Mouse (Mus musculus): ENCODE data around the gene Tmem223. TPM values are rescaled to one million over a fixed set of nuclear protein-coding genes. Genes with fewer than 3 reads are reported as not detected.

Gene Tmem223
- polyA plus RNA-seq (2017; shearing (Covaris generic)) = 107 TPM

DNA sequence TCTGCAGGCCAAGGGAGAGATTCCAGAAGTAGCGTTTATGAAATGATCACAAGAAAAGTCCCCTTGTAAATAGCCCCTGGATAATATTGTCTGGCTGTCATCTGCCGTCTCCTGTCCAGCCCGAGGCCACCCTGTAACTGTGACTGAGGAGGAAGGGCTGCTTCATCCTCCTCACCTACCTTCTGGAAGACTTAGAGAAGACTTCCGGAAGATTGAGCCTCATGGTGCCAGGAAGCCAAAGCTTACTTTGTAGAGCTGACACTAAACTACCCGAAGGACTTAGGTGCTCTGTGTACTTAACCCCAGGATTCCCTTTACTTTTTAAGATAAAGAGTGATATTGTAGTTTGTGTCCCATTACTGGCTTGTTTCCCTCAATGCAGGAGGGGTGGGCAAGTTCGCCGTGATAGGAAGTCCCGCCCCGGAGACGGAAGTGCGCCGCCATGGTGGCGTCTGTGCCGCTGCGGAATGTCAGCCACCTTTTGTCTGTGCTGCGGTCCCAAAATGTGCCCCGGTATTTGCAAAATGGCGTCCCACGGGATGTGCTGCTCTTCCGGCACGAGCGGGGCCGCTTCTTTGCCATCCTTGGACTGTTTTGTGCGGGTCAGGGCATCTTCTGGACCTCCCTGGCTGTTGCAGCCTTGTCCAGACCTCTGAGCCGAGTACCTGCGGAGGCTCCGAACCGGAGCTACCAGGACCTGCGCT is at the start of gene Tmem223:
Tmem223 (plus strand) TSS at position 430 of the 704 bp plus-strand sequence.

DNA sequence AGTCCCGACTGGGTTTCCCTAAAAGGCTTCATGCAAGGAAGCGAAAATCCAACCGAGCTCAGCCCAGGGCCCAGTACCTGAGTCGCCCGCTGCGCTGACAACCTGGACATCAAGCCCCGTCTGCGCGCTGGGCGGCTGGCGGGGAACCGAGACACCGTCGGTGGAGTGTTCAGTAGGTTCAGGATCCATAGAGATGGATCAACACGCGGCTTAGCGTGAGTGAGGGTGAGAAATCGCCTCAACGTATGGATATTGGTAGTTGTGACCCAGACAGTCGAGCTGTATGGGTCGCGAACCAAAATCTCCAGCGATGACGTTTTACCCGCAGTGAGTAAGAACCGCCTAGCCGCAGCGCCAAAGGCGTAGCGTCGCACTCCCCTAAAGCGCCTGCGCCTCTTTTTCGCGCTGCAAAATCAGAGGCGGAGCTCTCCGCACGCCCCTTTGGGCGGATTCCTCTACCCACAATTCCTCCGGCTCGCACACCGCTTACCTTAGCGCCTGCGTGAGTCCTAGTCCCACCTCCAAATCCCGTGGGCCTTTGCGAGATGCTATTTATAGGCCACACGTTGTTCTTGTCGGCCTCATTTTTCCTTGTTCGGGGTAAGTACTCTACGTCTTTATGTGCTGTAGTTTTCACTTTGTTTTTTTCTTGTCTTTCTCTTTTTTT is 47.8 kb upstream of the Tmem223 start, which contains the start of gene Slc3a2:
Slc3a2 (minus strand) TSS at position 463 of the 667 bp plus-strand sequence.

DNA sequence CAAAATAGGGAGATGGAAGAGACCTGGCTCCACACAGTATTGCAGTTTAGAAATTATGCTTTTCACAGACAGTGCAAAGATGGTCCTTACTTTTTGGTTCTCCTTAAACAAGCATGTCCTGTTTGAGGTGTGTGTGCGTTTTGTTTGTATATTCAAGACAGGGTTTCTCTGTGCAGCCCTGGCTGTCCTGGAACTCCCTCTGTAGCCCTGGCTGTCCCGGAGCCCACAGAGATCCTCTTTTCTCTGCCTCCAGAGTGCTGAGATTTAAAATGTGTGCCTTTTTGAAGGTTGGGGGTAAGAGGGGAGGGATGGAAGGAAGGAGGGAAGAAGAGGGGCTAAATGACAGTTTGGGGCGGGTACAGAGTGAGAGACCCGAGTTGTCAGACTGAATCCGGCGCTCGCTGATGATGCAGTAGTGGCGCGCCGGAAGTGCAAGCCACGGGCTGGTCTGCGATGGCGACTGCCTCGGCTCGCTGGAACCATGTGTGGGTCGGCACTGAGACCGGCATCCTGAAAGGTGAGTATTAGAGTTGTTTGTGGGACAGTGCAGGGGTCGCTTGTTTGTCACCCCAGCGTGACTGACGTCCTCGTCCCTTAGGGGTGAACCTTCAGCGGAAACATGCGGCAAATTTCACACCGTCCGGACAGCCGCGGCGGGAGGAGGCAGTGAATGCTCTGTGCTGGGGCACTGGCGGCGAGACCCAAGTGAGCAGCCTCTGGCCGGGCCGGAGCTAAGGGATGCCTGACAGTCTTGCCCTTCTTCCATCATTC is 35.2 kb upstream of the Tmem223 start, which contains the start of gene Wdr74:
Wdr74 (plus strand) TSS at position 439 of the 771 bp plus-strand sequence.

DNA sequence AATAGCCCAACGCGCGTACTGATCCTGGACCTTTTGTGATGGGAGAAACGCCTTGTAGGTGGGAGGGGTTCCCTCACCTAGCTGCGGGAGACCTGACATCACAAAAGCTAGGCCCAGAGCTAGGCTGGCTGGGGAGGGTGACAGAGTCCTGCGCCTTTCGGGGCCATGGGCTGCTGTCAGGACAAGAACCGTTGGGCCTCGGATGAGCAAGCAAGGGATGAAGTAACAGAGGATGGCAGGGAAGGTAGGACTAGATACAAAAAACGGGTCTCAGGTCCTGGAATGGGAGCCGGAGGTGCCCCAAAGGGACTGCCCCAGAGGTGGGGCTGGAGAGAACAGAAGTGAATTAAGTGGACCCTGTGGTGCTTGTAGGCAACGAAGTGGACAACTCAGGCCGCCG is 30.2 kb upstream of the Tmem223 start, which contains the start of gene 1700092M07Rik:
1700092M07Rik (plus strand) TSS at position 116 of the 400 bp plus-strand sequence.

DNA sequence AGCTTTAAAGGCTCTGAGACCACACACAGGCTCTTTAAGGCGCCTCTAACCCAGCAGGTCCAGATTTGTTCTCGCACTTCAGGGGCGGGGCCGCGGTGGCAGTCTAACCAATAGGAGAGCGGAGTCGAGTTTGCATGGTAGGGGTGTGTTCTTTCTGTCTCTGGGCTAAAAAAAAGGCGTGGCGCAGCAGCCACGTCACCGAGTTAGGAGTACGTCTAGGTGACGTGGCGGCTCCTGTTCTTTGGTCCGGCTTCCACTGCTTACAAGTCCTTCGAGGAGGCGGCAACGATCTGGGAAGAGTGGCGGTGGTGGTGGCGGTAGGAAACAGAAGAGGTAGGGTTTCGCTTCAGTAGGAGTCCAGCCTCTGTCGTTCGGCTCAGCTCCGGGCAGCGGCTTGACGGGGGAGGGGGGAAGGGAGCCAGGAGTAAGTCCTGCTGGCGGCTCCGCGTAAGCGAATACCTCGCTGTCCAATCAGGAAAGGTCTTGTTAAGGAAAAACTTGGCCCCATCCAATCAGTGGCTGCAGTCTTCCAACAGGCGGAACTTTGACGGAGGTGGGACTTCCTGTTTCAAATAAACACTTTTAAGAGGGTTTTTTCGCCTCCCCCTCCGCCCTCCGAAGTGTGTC is 29.4 kb upstream of the Tmem223 start, which contains the start of gene Stx5a:
Stx5a (plus strand) TSS at position 171 of the 627 bp plus-strand sequence.

DNA sequence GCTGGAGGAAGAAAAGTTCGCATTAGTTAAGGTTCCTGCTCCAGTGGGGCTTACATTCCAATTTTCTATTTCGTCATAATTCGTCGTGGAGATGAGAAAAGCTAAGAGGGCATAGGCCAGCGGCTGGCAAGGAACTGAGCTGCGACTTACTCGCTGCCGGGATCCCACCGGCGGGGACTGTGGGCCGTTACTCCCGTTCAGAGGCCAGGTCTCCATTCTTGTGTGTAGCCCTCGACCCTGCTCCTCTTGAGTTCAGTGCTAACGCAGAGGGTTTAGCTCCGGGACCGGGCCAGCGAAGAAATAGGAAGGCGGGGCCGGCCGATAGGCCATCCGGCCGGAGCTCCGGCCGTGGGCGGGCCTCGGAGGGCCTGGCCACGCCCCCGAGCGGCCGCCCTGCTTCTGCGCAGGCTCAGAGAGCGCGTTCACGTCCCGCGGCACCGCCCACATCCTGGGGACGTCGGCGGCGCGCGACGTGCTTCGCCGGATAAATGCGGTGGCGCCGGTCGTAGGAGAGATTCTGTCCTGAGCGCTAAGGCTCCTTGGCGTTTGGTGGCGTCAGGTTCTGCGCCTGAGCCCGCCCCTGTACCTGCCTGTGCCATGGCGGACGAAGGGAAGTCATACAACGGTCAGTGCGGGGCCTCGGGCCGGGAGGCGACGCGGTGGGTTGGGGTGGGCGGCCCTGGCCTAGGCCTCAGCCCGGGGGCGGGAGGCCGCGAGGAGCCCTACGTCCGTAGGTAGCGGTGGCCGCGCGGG is 14.0 kb upstream of the Tmem223 start, which contains the start of gene Nxf1:
Nxf1 (plus strand) TSS at position 439 of the 753 bp plus-strand sequence.

DNA sequence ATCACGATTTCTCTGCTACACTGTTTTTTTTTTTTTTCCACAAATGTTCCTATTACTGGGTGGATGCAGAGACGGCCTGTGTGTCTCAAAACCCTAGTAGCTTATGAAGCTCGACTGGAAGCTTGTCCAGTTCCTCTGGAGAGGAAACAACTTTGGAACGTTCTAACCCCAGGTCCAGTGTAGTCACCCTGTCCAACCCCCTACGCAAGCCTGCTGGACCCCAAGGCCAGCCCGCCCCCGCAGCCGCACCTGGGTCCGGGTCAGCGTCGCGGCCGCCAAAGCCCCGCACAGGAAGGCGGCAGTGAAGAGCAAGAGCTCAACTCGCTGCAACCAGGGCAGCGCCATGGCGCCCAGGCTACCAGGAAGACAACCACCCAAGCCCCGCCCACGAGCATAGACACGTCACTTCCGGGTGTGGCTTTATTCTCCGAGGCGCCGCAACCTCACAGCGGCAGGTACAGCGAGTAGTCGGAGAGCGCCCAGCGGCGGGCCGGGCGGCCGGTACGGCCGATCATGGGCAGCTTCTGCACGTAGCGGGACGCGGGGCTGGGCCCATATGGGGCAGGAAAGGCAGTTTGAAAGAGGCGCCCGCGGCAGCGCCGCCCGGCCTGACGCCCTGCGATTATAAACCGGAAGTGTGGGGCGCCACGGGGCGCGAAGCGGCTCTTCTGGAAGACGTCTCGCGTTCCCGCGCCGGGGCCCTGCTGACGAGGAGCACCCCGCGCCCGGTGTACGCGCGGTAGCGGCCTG is 3.5 kb downstream of the Tmem223 start, which contains the start of gene Tmem179b:
Tmem179b (minus strand) TSS at position 382 of the 750 bp plus-strand sequence.

DNA sequence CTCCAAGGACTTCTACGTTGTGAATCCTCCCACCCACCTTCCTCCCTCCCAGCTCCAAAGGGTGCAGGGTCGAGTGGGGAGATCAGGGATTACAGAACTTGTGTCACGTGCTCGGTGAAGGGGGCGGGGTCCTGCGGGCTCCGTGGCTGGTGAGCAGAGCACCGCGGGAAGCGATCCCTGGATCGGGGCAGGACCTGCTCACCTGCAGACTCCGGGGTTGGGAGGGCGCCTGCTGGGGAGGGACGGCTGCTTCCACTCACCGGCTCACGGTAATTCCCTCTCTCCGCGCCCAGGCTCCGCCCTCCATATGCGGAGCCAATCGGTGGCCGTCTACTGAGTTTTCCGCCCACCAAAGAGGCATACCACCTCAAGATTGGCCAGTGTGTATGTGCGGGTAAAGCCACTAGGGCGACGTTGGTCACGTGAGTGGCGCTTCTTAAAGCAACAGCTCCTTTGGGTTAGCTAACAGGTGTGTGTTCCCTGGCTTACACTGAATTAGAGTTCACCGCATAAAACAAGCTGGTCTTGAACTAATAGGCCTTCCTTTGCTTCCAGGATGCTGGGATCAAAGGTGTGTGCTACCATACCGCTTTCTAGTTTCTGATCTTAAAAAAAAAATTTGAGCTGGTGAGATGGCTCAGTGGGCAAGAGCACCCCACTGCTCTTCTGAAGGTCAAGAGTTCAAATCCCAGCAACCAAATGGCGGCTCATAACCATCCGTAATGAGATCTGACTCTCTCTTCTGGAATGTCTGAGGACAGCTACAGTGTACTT is 15.4 kb downstream of the Tmem223 start, which contains the start of gene Taf6l:
Taf6l (minus strand) TSS at position 410 of the 774 bp plus-strand sequence.

DNA sequence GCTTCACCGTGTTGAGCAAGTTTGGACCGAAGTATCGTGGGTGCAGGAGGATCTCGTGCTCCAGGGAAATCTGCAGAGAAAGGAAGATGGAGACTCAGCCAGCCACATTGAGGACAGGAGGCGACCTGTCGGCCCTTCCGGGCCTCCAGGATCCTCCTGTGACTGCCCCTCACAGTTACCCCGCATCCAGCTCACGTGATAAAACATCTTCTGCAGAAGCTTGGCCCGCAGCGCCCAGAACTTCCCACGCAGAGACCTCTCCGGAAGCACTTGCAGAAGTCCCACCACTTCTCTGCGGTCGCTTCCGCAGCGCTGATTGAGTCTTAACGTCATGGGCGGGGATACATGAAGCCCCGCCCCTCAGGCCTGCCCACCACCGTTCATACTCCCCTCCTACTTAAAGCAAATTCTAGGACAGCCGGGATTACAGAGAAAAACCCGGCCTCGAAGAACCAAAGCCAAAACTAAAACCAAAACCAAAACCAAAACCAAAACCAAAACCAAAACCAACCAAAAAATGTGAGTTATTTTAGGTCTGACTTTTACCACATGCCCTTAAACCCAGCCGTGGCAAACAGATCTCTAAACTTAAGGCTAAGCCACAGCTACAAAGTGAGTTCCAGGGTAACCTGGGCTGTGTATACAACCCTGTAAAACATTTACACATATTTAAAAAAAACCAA is 27.6 kb downstream of the Tmem223 start, which contains the start of gene Polr2g:
Polr2g (minus strand) TSS at position 314 of the 683 bp plus-strand sequence.

DNA sequence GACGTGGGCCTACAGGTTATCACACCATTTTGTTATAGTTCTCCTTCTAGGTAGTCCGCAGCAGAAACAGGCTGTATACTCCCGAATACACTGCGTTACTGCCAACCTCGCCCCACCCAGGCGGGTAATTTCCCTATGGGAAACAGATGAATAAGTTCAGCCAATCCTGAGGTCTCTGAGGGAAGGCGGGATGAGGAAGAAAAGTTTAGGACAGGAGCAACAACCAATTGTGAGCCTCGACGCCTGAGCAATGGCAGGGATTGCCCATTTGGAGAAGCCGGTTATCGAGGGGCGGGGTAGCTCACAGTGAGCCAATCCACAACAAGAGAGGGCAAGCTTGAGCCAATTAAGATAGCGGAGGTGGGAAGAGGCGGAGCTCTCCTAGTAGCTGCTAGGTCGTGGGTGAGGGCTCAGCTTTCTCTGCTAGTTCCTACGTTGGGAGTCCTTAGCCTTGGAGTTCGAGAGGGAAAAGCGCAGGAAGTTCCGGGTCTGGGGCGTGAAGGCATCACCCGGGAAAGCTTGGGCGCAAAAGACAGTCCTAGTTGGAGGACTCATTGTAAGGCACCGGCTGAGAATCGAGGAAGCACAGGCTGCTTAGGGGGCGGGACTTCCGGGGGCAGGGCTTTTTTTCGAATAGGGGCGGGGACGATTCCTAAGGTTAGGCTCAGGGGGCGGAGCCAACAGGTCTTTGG is 31.5 kb downstream of the Tmem223 start, which contains the start of gene Zbtb3:
Zbtb3 (plus strand) TSS at position 426 of the 692 bp plus-strand sequence.

DNA sequence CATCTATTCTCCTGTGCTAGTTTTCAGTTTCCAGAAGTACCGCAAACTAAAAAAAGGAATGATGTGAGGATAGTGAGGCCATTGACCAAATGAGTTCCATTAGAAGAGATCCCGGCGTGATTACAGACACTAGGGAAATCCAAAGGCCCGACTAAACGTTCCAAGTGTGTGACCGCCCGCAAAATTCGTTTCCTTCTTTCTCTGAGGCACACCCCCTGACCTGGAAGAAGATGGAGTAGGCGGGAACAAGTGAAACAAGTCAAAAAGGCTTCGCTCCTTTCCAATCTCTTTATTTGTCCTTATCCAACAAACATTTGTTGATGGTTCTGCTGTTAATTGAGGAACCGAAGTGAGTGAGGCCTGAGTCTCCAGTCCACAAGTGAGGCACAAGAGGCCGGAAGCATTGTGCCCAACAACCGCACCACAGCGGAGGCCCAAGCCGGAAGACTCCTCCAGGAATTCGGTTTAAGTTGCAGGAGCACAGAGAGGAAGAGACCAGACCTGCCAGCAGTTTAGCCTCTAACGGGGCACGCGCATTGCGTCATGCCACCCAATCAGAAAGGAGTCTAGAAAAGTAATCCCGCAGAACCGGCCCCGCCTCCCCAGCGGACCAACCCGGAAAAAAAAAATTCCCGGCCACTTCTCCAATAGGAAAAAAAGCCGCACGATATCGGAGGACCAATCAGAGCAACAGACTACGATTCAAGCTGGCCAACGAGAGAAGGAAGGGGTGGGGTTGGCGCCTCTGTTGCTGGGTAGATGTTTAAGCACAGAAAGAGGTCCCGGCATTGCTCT is 48.2 kb downstream of the Tmem223 start, which contains the start of gene Ttc9c:
Ttc9c (minus strand) TSS at position 533 of the 795 bp plus-strand sequence.

DNA sequence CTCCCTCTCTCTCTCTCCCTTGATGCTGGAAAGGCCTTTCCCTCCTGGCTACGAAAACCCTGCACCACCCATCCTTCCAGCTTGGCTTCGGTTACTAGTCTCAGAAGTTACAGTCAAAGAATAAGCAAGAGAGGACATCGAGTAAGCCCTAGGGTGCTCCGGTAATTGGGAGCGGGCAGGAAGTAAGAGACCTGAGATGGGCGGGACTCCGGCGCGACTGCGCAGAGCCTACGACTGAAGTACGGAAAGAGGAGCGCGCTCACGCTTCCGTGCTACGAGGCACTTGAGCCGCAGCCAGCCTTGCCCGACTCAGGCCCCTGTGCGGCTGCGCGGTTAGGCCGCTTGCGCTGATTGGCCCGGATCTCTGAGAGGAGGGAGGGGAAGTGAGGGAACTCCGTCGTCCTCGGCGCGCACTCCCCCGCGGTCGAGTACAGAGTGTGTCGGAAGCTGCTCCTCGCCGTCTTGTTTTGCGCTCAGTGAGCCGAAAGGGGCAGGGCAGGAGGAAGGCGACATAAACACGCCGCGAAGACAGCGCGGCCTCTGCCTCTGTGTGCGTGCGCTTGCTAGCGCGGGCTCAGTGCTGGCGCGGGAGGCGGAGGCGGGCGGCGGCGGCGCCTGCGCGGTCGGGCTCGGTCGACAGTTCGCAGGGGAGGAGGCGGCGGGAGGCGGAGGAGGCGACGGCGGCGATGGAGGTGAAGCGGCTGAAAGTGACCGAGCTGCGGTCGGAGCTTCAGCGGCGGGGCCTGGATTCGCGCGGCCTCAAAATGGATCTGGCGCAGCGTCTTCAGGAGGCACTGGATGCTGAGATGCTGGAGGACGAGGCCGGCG is 49.0 kb downstream of the Tmem223 start, which contains the start of gene Hnrnpul2:
Hnrnpul2 (plus strand) TSS at position 415 of the 828 bp plus-strand sequence.

